Mouse (Mus musculus) CD8-positive naive resting alpha-beta T cell, adult 2 months (primary cell): ENCODE results near the gene BC005624.

Experiments used
- DNase-seq, 2 experiments: peaks; one replicate each; pipeline ENCODE4 v3.0.0; 2022; ENCODE audit warnings: low read depth in 2 of 2, low spot score in 2 of 2

Gene BC005624

DNA sequence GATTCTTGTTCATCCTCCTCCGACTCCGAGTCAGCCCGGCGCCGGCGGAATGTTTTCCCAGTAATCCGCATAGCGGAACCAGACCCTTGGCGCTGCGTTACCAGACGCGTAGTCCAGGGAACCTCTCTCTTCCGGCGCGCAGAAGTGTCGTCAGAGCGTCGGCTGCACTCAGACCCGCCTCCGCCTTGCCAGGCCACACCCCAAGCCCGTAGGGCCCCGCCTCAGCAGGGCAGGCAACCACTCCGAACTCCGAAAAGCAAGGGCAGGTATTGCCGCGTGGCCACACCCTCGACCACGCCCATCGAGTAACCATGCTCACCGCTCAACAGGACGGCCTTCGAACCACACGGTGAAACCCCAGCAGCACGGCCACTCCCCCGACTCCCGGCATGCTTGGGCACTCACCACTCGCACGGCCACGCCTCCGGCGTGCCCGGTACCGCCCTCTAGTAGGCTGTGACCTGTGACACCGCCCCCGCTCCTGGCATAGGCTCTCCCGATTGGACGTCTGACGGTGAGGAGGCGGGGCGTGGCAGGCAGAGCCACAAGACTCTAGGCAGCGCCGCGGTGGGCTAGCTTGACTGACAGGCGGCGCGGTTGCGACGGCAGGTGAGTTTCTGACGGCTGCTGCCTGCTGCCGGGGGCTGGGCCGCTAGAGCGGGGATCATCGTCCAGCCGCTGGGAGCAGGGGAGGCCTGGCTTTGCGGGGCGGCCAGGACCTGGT lies at the start of gene BC005624, which contains the start of gene Usp20:
Gene BC005624, minus strand, starts transcription at position 412 of the 724 bp plus-strand sequence.
Gene Usp20, plus strand, starts transcription at position 490 of the 724 bp plus-strand sequence.
- DNase-seq, result peak; percentile 99 to 100

DNA sequence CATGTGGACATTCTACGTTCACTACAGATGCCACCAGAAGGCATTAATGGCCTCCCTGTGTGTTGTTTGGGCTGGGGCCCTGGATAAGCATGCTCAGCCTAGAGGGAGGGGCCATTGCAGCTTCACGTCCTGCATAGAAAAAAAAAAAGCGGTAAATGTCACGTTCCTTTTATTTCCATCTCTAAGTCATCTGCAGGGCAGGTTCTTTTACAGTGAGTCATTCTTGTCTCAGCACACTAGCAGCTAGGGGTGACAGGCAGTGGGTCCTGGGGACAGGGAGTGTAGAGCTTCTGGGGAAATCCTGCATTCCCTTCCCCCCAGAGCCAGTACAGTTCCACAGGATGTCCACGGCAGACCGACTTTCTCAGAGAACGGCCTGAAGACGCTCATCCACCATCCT lies 44.6 kb upstream of the BC005624 start:
- no peak for DNase-seq

GRCm38 (mm10) chr2:31025458-31025857 lies 43.5 kb upstream of the BC005624 start:
- DNase-seq, result no peak

GRCm38 (mm10) chr2:31024618-31025370 lies 42.8 kb upstream of the BC005624 start:
- DNase-seq, result peak; percentile 60 to 73

- no peak for DNase-seq
Observed at GRCm38 (mm10) chr2:31023940-31024339, 41.9 kb upstream of the BC005624 start.

- no peak for DNase-seq
Observed at GRCm38 (mm10) chr2:31020202-31020601, 38.2 kb upstream of the BC005624 start.

DNA sequence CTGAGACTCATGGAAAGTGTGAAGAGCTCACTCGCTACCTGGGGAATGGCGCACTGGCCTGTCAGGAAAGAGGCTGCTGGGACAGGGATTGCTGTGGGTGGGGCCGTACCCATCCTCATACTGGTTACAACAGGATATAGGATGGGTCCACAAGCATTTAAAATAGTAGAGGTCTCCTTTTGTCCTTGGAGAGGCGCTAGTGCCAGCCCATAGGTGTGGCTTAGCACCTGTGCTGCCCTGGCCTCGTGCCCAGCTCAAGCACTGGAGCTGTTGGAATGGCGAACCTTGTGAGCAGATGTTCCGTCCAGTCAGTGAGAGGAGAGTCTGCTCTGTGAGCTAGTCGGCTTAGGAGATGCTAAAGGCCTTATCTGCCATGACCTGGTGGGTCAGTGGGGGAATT lies 37.0 kb upstream of the BC005624 start:
- no peak for DNase-seq

GRCm38 (mm10) chr2:31018519-31018918 lies 36.5 kb upstream of the BC005624 start:
- no peak for DNase-seq

DNA sequence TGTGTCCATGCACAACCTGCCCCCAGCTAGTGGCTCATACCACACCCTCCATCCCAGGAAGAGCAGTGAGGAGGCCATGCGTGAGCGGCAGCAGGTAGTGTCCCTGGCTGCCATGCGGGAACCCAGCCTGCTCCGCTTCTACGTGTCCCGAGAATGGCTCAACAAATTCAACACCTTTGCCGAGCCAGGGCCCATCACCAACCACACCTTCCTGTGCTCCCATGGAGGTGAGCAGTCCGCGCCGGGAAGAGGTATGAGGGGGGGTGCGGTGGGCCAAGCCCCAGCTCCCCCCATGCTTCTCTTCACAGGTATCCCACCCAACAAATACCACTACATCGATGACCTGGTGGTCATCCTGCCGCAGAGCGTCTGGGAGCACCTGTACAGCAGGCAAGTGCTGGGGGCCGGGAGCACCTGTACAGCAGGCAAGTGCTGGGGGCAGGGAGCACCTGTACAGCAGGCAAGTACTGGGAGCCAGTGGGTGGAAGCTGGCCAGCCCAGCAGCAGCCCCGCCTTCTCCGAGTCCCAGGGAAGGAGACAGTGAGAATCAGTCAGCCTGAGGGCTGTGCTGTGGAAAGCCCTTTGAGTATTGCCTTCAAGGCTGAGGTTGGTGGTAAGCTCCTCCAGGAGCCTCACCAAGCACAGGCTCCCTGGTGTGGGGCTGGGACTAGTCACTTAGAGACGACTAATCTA lies 35.8 kb upstream of the BC005624 start:
- no peak for DNase-seq

GRCm38 (mm10) chr2:31013371-31014120 lies 31.5 kb upstream of the BC005624 start:
- no peak for DNase-seq

DNA sequence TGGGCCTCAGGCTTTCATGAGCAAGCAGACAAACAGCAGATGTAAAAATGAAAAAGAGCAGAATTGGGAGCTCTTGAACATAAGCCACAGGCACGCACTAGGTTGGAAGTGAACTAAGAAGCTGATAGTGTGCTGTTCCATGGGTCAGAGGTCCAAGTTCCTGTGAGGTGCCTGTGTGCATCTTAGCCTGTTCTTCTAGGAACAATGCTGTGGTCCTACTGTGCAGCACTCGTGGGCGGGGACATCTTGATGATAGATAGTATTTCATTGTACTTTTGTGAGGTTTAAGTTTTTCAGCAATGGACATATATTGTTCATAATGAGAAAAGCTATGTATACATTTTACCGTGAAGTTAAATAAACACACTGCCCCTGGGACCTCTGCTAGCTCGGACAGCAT lies 25.2 kb upstream of the BC005624 start:
- DNase-seq, result no peak

- no peak for DNase-seq
Observed at GRCm38 (mm10) chr2:31006434-31006833, 24.4 kb upstream of the BC005624 start.

DNA sequence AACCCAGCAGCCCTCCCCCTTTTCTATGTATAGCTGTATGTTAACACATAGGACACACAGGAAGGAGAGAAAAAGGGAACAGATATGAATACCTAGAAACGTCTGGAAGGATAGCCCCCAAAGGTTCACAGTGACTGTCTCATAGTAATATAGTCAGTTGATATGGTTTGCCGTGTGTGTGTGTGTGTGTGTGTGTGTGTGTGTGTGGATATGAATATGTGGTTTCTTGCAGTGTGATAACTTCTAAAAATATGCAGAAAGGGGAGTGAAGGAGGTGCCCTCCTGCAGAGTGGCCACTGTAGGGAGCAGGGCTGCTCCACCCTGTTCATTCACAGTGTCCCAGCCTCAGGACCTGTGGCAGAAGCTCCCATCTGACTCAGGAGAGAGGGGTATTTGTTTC lies 23.5 kb upstream of the BC005624 start:
- no peak for DNase-seq

DNA sequence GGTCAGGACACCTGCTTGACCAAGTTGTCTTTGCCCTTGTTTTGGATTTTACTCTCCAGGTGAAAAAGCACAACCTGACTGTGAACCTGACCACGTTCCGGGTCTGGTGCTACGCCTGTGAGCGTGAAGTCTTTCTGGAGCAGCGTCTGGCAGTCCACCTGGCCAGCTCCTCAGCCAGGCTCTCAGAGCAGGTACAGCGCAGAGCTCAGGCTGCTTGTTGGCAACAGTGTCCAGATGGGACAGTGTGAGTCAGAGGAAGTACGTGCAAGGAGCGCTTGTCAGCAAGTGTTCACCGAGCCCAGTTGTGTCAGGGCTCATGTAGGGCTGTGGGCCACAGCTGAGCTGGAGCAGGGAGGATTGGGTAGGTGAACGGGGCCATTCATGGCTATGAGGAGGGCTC lies 20.9 kb upstream of the BC005624 start:
- no peak for DNase-seq

GRCm38 (mm10) chr2:30998443-30999260 lies 16.7 kb upstream of the BC005624 start:
- DNase-seq, result no peak

DNA sequence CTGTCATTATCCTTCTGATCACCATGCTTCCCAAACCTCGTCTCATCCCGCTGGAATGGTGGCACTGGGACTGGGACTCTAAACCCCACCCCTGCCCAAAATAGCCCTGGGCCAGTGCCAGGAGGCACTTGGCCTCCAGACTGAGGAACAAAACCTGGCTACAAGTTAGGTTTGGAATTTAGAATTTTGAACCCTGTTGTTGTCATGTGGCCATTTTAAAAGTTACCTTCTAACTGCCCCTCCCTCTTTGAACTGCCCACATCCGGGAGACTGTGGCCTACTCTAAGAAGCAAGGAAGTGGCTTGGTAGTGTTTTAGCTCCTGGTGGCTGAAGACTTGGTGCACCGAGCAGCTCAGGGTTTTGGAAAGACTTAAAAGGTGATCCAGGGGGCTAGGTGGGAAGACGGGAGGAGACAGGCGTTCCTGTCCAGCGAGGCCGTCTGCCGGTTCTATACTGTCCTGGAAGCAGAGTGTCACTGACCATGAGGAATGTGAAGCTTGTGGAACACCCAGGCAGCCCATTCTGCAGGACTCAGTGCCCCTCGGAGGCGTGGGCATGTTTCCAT lies 13.5 kb upstream of the BC005624 start:
- DNase-seq, result peak in 1 of 2 experiments; percentile 8

DNA sequence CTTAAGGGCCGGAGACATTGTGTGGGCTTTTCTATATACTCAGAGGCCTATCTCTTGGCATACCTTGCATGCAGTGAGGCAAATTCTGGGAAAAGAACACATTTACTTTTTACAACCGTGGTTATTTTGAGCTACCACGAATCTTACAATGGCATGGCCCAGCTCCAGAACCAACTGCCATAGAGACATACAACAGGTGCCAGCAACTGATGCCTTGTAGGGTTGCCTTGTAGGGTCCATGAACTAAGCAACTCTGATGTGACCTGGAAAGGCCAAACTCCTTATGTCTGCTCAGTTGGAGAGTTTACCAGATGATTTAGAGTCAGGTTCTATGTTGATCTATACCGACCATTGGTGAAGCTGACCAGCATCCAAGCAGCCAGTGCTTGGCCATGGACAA lies 12.9 kb upstream of the BC005624 start:
- DNase-seq, result no peak

DNA sequence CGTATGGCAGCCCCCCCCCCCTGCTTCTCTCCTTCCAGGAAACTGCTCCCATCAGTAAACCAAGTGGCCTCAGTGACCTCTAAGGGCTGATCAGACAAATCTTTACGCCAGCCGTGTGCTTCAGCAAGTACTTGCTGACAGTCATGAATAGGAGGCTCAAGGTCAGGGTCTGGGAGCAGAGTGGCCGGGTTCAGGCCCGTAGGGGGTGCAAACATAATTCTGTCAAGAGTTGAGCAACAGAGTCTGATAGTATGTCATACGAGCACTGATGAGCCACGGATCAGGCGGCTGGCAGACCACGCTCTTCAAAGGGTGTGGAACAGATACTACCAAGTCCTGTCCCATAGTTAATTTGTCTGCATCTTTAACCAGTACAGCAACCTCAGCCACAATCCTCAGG lies 8.2 kb upstream of the BC005624 start:
- no peak for DNase-seq

DNA sequence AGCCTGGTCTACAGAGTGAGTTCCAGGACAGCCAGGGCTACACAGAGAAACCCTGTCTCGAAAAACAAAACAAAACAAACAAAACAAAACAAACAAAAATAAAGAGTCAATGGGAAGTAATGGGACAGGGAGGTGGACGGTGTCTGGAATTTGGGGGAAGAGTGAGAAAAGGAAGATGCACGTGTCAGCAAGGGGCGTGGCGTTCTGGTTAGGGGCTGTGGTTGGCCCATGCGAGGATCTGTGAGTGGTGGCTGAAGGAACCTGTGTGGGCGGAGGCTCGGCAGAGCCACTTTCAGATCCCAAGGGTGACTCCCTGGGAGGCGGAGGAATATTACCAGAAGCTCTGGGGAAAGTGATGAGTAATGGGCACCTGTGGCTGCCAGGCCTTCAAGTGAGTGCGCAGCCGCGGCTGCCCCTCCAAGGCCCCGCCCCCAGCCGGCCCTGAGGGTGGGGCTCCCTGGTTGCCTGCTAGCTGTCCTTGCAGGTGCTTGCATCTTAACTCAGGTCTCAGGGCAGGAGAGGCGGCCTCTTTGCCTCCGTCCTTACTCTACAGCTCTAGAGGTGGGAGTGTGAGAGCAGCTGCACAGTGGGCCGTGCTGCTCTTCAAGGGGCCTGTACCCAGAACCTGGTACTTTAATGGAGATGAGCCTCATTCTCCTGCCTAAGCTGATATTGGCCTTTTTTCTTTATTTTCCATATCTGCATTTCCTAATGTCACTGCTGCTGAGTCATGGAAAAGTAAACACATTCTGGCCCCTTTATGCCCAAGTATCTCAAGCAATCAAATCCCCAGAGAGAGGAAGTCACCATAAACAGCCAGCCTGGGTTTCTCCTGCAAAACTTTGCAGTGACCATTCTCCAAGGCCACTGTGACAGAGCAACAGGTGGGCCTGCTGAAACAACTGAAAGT lies 3.4 kb upstream of the BC005624 start:
- DNase-seq, result peak in 1 of 2 experiments; percentile 16
